Comparison of ENCODE assay signal across 24 mouse cellular contexts in genomic region chr12:77994176-77994575, GRCm38 (mm10).
"Had no signal": no experiment of that assay in that cellular context is flagged by ENCODE, and none has a peak within 500 bp of the region (broad histone marks: within the 10 kb centered on the region; RNA-seq: fewer than 3 reads in every experiment).

No protein-coding gene starts in this region.

- H3K27me3 ChIP-seq: heart, embryonic 13.5 days; heart, embryonic 15.5 days; limb, embryonic 12.5 days; liver, embryonic 13.5 days; liver, embryonic 15.5 days had no signal

- ATAC-seq: hindbrain, embryonic 16.5 days; intestine, postnatal 0 days had no signal

- H3K4me3 ChIP-seq: heart, adult 2 months; heart, embryonic 13.5 days; heart, embryonic 15.5 days; layer of hippocampus, adult 2 months; left cerebral cortex, adult 2 months; limb, embryonic 10.5 days; limb, embryonic 12.5 days; liver, embryonic 13.5 days; liver, embryonic 15.5 days had no signal

- H3K27ac ChIP-seq: heart, adult 2 months; heart, embryonic 13.5 days; heart, embryonic 15.5 days; hindbrain, embryonic 14.5 days; layer of hippocampus, adult 2 months; left cerebral cortex, adult 2 months; limb, embryonic 10.5 days; limb, embryonic 12.5 days; liver, embryonic 13.5 days; liver, embryonic 15.5 days had no signal

- H3K4me1 ChIP-seq: heart, embryonic 13.5 days; heart, embryonic 15.5 days; liver, embryonic 13.5 days; liver, embryonic 15.5 days had no signal

- H3K36me3 ChIP-seq: heart, embryonic 13.5 days; heart, embryonic 15.5 days; limb, embryonic 10.5 days; limb, embryonic 12.5 days; liver, embryonic 13.5 days; liver, embryonic 15.5 days had no signal

- H3K4me2 ChIP-seq: heart, embryonic 11.5 days; heart, embryonic 13.5 days; heart, embryonic 15.5 days; hindbrain, embryonic 14.5 days; limb, embryonic 12.5 days; liver, embryonic 11.5 days; liver, embryonic 13.5 days; liver, embryonic 15.5 days had no signal

- H3K9ac ChIP-seq: heart, embryonic 13.5 days; heart, embryonic 15.5 days; hindbrain, embryonic 14.5 days; limb, embryonic 12.5 days; liver, embryonic 13.5 days; liver, embryonic 15.5 days had no signal

- DNase-seq: gastrocnemius, postnatal 14 days; gastrocnemius, postnatal 36 days; heart, adult 2 months; heart, postnatal 10 days; heart, postnatal 36 days; kidney, adult 18-20 months; kidney, adult 8-10 months; kidney, postnatal 10 days; kidney, postnatal 25 days; kidney, postnatal 4 days; liver; liver, embryonic 13.5 days had no signal

- H3K9me3 ChIP-seq: heart, embryonic 15.5 days; limb, embryonic 10.5 days; limb, embryonic 12.5 days; liver, embryonic 13.5 days; liver, embryonic 15.5 days had no signal
